Mouse (Mus musculus) liver, embryonic 14 days (tissue): ENCODE results near the gene Itpr3. TPM values are rescaled to one million over a fixed set of nuclear protein-coding genes. Genes with fewer than 3 reads are reported as not detected.

Experiments
- polyA plus RNA-seq: library from polyadenylated mRNA; depleted of rRNA; stranded (reverse); fragments of >200 nt; gene quantifications from 2 replicates; pipeline ENCODE4 v1.2.3, GENCODE M21; 2012; rRNA removed

Itpr3 gene
- polyA plus RNA-seq = 0.75 and 0.99 TPM in 2 replicates

GRCm38 (mm10) chr17:27056812-27057516, at the start of gene Itpr3:
Gene Itpr3, plus strand, starts transcription at chr17:27057304.

DNA sequence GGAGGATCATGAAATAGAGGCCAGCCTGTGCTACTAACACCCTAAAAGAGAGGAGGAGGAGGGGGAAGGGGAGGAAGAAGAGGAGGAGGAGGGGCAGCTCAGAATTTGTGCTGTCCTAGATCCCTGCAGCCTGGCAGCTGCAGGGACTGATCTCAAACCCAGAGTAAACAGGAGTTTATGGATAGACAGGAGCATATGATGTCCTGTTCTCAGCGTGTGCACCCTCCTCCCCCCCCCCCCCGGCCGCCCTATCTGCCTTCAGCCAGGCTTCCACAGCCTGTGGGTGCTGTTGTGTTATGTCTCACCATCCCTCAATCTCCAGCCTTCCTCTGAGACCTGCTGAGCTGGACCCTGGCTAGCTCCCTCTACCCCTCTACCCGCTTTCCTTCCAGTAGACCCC, 28.2 kb upstream of the Itpr3 start, which contains the start of gene Bak1:
Bak1 (minus strand) TSS at position 101 of the 400 bp plus-strand sequence.

GRCm38 (mm10) chr17:27133551-27134141, 76.5 kb downstream of the Itpr3 start, which contains the start of gene Uqcc2:
Gene Uqcc2, minus strand, starts transcription at chr17:27133916.

DNA sequence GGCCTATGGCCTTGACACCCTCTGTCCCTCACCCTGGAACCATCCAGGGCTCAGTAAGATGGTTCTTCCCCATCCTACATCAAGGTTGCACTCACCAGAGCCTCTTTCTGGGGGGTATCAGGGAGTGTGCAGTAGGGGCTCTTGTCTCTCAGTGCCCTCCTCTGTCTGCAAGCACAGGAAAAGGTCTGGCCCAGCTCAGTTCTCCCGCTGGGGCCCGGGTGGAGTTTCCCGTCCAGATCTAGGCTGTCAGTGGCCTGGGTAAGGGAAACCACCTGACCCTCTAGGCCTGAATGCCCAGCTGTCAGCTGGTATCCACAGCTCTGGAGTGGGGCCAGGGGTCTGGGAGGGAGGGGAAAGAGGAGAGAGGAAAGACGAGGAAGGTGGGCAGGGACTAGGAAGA, 110.4 kb downstream of the Itpr3 start, which contains the start of gene Ip6k3:
Ip6k3 (minus strand) TSS at position 251 of the 400 bp plus-strand sequence.

Other genes starting within 250 kb of the Itpr3 start
- gene Nkx2-5, start 212.3 kb upstream of the Itpr3 start, polyA plus RNA-seq = not detected in 2 replicates
- 12.9 and 13.6 TPM in 2 replicates for gene Kifc5b, start 140.2 kb upstream of the Itpr3 start, polyA plus RNA-seq
- 6.1 and 6.2 TPM in 2 replicates for gene Phf1, start 124.3 kb upstream of the Itpr3 start, polyA plus RNA-seq
- gene Cuta, start 117.7 kb upstream of the Itpr3 start, polyA plus RNA-seq = 51.5 and 59.9 TPM in 2 replicates
- gene Syngap1, start 116.1 kb upstream of the Itpr3 start, polyA plus RNA-seq = 2.9 TPM in 2 replicates
- gene Zbtb9, start 84.1 kb upstream of the Itpr3 start, polyA plus RNA-seq = 4.1 and 4.7 TPM in 2 replicates
- 15.9 and 18.3 TPM in 2 replicates for gene Bak1, start 28.3 kb upstream of the Itpr3 start, polyA plus RNA-seq
- gene Uqcc2, start 76.6 kb downstream of the Itpr3 start, polyA plus RNA-seq = 131 TPM in 2 replicates
- 0.02 and 0.05 TPM in 2 replicates for gene Ip6k3, start 110.5 kb downstream of the Itpr3 start, polyA plus RNA-seq
- gene Lemd2, start 147.2 kb downstream of the Itpr3 start, polyA plus RNA-seq = 15.8 and 16.0 TPM in 2 replicates